Mouse (Mus musculus): Measurements from ENCODE around the gene Rbp7. TPM values are rescaled to one million over a fixed set of nuclear protein-coding genes. Genes with fewer than 3 reads are reported as not detected.

Rbp7 gene
- total and polyA plus RNA-seq, 2 experiments: not detected

- H3K9ac ChIP-seq (ENCODE audit: low read depth, low read length): peak overlapping the region; percentile 95
- TF ChIP-seq POLR2A (IDR thresholded peaks at IDR 0.05; ENCODE audit: extremely low read depth, insufficient read depth, low read length): no peak
- TF ChIP-seq CTCF (IDR thresholded peaks at IDR 0.05; ENCODE audit: low read depth, low read length): no peak
- no peaks in the 10 kb centered on the region for H3K27me3 ChIP-seq (ENCODE audit: control insufficient read depth, insufficient read depth, low read length)
- peaks cover 26% of the 10 kb centered on the region for H3K79me2 ChIP-seq (ENCODE audit: control insufficient read depth, insufficient read depth, low read length)
- peaks cover 2% of the 10 kb centered on the region; the same call in 1 of the 2 replicates for H3K4me1 ChIP-seq (ENCODE audit: control insufficient read depth, insufficient read depth, low read length)
- DNase-seq (ENCODE audit: extremely low read depth, low read depth, low spot score): peak; percentile 37
- H3K27ac ChIP-seq (replicated peaks; ENCODE audit: insufficient read depth, low read depth, low read length): peak overlapping the region; percentile 98
- under 1% methylated on average over 35 of the region's 35 CpGs for WGBS
- H3K4me3 ChIP-seq (ENCODE audit: insufficient read depth, low read depth, low read length): peak overlapping the region; percentile 98
- H3K36me3 ChIP-seq (ENCODE audit: control insufficient read depth, insufficient read depth, low read length): no peaks in the 10 kb centered on the region
These were observed 28.9 kb downstream of the Rbp7 start for GRCm38 (mm10) chr4:149425801-149426292.

GRCm38 (mm10) chr4:149424755-149425154, 30.0 kb downstream of the Rbp7 start:
- H3K27me3 ChIP-seq (ENCODE audit: control insufficient read depth, insufficient read depth, low read length): no peaks in the 10 kb centered on the region
- no peaks in the 10 kb centered on the region for H3K36me3 ChIP-seq (ENCODE audit: control insufficient read depth, insufficient read depth, low read length)
- H3K9ac ChIP-seq (ENCODE audit: low read depth, low read length): peak overlapping the region; percentile 52
- peaks cover 2% of the 10 kb centered on the region for H3K4me1 ChIP-seq (ENCODE audit: control insufficient read depth, insufficient read depth, low read length)
- 4% methylated on average over 9 of the region's 9 CpGs for WGBS
- DNase-seq (ENCODE audit: extremely low read depth, low read depth, low spot score): peak; percentile 77
- H3K4me3 ChIP-seq (ENCODE audit: insufficient read depth, low read depth, low read length): peak overlapping the region; percentile 98
- TF ChIP-seq POLR2A (IDR thresholded peaks at IDR 0.05; ENCODE audit: extremely low read depth, insufficient read depth, low read length) (no peak), CTCF (IDR thresholded peaks at IDR 0.05; ENCODE audit: low read depth, low read length) (no peak)
- peaks cover 36% of the 10 kb centered on the region for H3K79me2 ChIP-seq (ENCODE audit: control insufficient read depth, insufficient read depth, low read length)
- H3K27ac ChIP-seq (replicated peaks; ENCODE audit: insufficient read depth, low read depth, low read length): no peak overlapping the region; the same call in 1 of the 2 replicates

- peaks cover 28% of the 10 kb centered on the region for H3K4me1 ChIP-seq (ENCODE audit: control insufficient read depth, insufficient read depth, low read length)
These were observed 36.9 kb downstream of the Rbp7 start for GRCm38 (mm10) chr4:149417854-149418365.

GRCm38 (mm10) chr4:149416986-149417385, 37.8 kb downstream of the Rbp7 start:
- 87% methylated on average over 2 of the region's 2 CpGs for WGBS
- TF ChIP-seq CTCF (IDR thresholded peaks at IDR 0.05; ENCODE audit: low read depth, low read length) (no peak), POLR2A (IDR thresholded peaks at IDR 0.05; ENCODE audit: extremely low read depth, insufficient read depth, low read length) (no peak)

More at GRCm38 (mm10) chr4:149417854-149418365, 36.9 kb downstream of the Rbp7 start:
- Histone ChIP-seq H3K4me3 (ENCODE audit: insufficient read depth, low read depth, low read length) (no peak overlapping the region), H3K79me2 (ENCODE audit: control insufficient read depth, insufficient read depth, low read length) (peaks cover 63% of the 10 kb centered on the region), H3K36me3 (ENCODE audit: control insufficient read depth, insufficient read depth, low read length) (no peaks in the 10 kb centered on the region), H3K27ac (replicated peaks; ENCODE audit: insufficient read depth, low read depth, low read length) (peak overlapping the region; percentile 50), H3K9ac (ENCODE audit: low read depth, low read length) (no peak overlapping the region), H3K27me3 (ENCODE audit: control insufficient read depth, insufficient read depth, low read length) (no peaks in the 10 kb centered on the region)
- DNase-seq (ENCODE audit: extremely low read depth, low read depth, low spot score): peak; percentile 71
- 37% methylated on average over 5 of the region's 5 CpGs for WGBS
- TF ChIP-seq POLR2A (IDR thresholded peaks at IDR 0.05; ENCODE audit: extremely low read depth, insufficient read depth, low read length): no peak
- no peak for TF ChIP-seq CTCF (IDR thresholded peaks at IDR 0.05; ENCODE audit: low read depth, low read length)

GRCm38 (mm10) chr4:149416417-149416816, 38.4 kb downstream of the Rbp7 start:
- WGBS: 72% methylated on average over 10 of the region's 10 CpGs
- peak; percentile 32 for DNase-seq (ENCODE audit: extremely low read depth, low read depth, low spot score)
- Histone ChIP-seq H3K36me3 (ENCODE audit: control insufficient read depth, insufficient read depth, low read length) (no peaks in the 10 kb centered on the region), H3K27ac (replicated peaks; ENCODE audit: insufficient read depth, low read depth, low read length) (no peak overlapping the region), H3K4me1 (ENCODE audit: control insufficient read depth, insufficient read depth, low read length) (peaks cover 27% of the 10 kb centered on the region), H3K27me3 (ENCODE audit: control insufficient read depth, insufficient read depth, low read length) (no peaks in the 10 kb centered on the region), H3K9ac (ENCODE audit: low read depth, low read length) (no peak overlapping the region), H3K79me2 (ENCODE audit: control insufficient read depth, insufficient read depth, low read length) (peaks cover 55% of the 10 kb centered on the region), H3K4me3 (ENCODE audit: insufficient read depth, low read depth, low read length) (no peak overlapping the region)
- no peak for TF ChIP-seq CTCF (IDR thresholded peaks at IDR 0.05; ENCODE audit: low read depth, low read length)
- no peak for TF ChIP-seq POLR2A (IDR thresholded peaks at IDR 0.05; ENCODE audit: extremely low read depth, insufficient read depth, low read length)

More at GRCm38 (mm10) chr4:149416986-149417385, 37.8 kb downstream of the Rbp7 start:
- H3K4me1 ChIP-seq (ENCODE audit: control insufficient read depth, insufficient read depth, low read length): peaks cover 27% of the 10 kb centered on the region
- no peak overlapping the region for H3K4me3 ChIP-seq (ENCODE audit: insufficient read depth, low read depth, low read length)
- DNase-seq (ENCODE audit: extremely low read depth, low read depth, low spot score): no peak
- no peaks in the 10 kb centered on the region for H3K27me3 ChIP-seq (ENCODE audit: control insufficient read depth, insufficient read depth, low read length)
- H3K27ac ChIP-seq (replicated peaks; ENCODE audit: insufficient read depth, low read depth, low read length): no peak overlapping the region
- no peaks in the 10 kb centered on the region for H3K36me3 ChIP-seq (ENCODE audit: control insufficient read depth, insufficient read depth, low read length)
- peaks cover 60% of the 10 kb centered on the region for H3K79me2 ChIP-seq (ENCODE audit: control insufficient read depth, insufficient read depth, low read length)
- H3K9ac ChIP-seq (ENCODE audit: low read depth, low read length): no peak overlapping the region

GRCm38 (mm10) chr4:149415651-149416169, 39.1 kb downstream of the Rbp7 start:
- Histone ChIP-seq H3K27me3 (ENCODE audit: control insufficient read depth, insufficient read depth, low read length) (no peaks in the 10 kb centered on the region), H3K4me1 (ENCODE audit: control insufficient read depth, insufficient read depth, low read length) (peaks cover 27% of the 10 kb centered on the region), H3K36me3 (ENCODE audit: control insufficient read depth, insufficient read depth, low read length) (no peaks in the 10 kb centered on the region), H3K4me3 (ENCODE audit: insufficient read depth, low read depth, low read length) (no peak overlapping the region), H3K79me2 (ENCODE audit: control insufficient read depth, insufficient read depth, low read length) (peaks cover 48% of the 10 kb centered on the region), H3K9ac (ENCODE audit: low read depth, low read length) (no peak overlapping the region), H3K27ac (replicated peaks; ENCODE audit: insufficient read depth, low read depth, low read length) (peak overlapping the region; percentile 1; the same call in 1 of the 2 replicates)
- WGBS: 60% methylated on average over 13 of the region's 13 CpGs
- peak; percentile 32 for DNase-seq (ENCODE audit: extremely low read depth, low read depth, low spot score)
- TF ChIP-seq CTCF (IDR thresholded peaks at IDR 0.05; ENCODE audit: low read depth, low read length) (no peak), POLR2A (IDR thresholded peaks at IDR 0.05; ENCODE audit: extremely low read depth, insufficient read depth, low read length) (no peak)

All from liver, adult 2 months (tissue).